Comparison of ENCODE assay signal across 8 mouse cellular contexts in genomic region chr11:106366316-106366715, GRCm38 (mm10). TPM values are rescaled to one million over a fixed set of nuclear protein-coding genes. Genes with fewer than 3 reads are reported as not detected.
DNase-seq lines count a peak whose midpoint lies in the region; ATAC-seq and TF ChIP-seq lines count a peak whose summit lies in the region.

No protein-coding gene starts in this region.

- no peak overlapping the region for H3K4me3 ChIP-seq in hindbrain, embryonic 10.5 days
- H3K4me3 ChIP-seq in hindbrain, embryonic 13.5 days = no peak overlapping the region
- H3K4me3 ChIP-seq in forebrain, embryonic 15.5 days = no peak overlapping the region
- H3K4me3 ChIP-seq in hindbrain, postnatal 0 days (ENCODE audit: low read length) = no peak overlapping the region
- H3K4me3 ChIP-seq in midbrain, embryonic 13.5 days (replicated peaks) = no peak overlapping the region

- H3K4me2 ChIP-seq in hindbrain, embryonic 13.5 days = no peak overlapping the region
- no peak overlapping the region for H3K4me2 ChIP-seq in forebrain, embryonic 15.5 days (replicated peaks)
- H3K4me2 ChIP-seq in hindbrain, postnatal 0 days (ENCODE audit: low read depth, low read length) = no peak overlapping the region
- H3K4me2 ChIP-seq in midbrain, embryonic 13.5 days (replicated peaks) = no peak overlapping the region

- peak overlapping the region; percentile 23; the same call in 1 of the 2 replicates for H3K27ac ChIP-seq in hindbrain, embryonic 10.5 days
- H3K27ac ChIP-seq in hindbrain, embryonic 13.5 days = no peak overlapping the region
- H3K27ac ChIP-seq in forebrain, embryonic 15.5 days (replicated peaks) = no peak overlapping the region
- no peak overlapping the region for H3K27ac ChIP-seq in hindbrain, postnatal 0 days
- no peak overlapping the region for H3K27ac ChIP-seq in midbrain, embryonic 13.5 days

- TF ChIP-seq CTCF in hindbrain, postnatal 0 days (IDR thresholded peaks at IDR 0.05; ENCODE audit: low read depth) = peak; percentile 88

- H3K4me1 ChIP-seq in hindbrain, embryonic 10.5 days (replicated peaks) = peaks cover 28% of the 10 kb centered on the region
- peaks cover 16% of the 10 kb centered on the region for H3K4me1 ChIP-seq in hindbrain, embryonic 13.5 days (replicated peaks)
- 0 out of 2 replicates have a peak, but pooled peaks cover 4% of the 10 kb centered on the region for H3K4me1 ChIP-seq in forebrain, embryonic 15.5 days
- H3K4me1 ChIP-seq in hindbrain, postnatal 0 days (ENCODE audit: insufficient read depth, low read length) = peaks cover 5% of the 10 kb centered on the region; the same call in 1 of the 2 replicates
- H3K4me1 ChIP-seq in midbrain, embryonic 13.5 days (replicated peaks) = peaks cover 15% of the 10 kb centered on the region

- WGBS in hindbrain, embryonic 10.5 days = 13% methylated on average over 3 of the region's 3 CpGs
- 15% methylated on average over 3 of the region's 3 CpGs for WGBS in hindbrain, embryonic 13.5 days
- WGBS in forebrain, embryonic 15.5 days = 10% methylated on average over 3 of the region's 3 CpGs
- 9% methylated on average over 3 of the region's 3 CpGs for WGBS in hindbrain, postnatal 0 days
- WGBS in midbrain, embryonic 13.5 days = 12% methylated on average over 3 of the region's 3 CpGs

- no peak for ATAC-seq in hindbrain, embryonic 13.5 days (ENCODE audit: low FRiP score)
- ATAC-seq in forebrain, embryonic 15.5 days (replicated peaks) = 0 out of 2 replicates have a peak, but pooled peaks have one; percentile 19
- ATAC-seq in hindbrain, postnatal 0 days = peak; percentile 53; the same call in 1 of the 2 replicates
- peak; percentile 58; the same call in 1 of the 2 replicates for ATAC-seq in midbrain, embryonic 13.5 days

- H3K27me3 ChIP-seq in hindbrain, embryonic 10.5 days (ENCODE audit: insufficient read depth, poor library complexity, severe bottlenecking) = no peaks in the 10 kb centered on the region
- no peaks in the 10 kb centered on the region for H3K27me3 ChIP-seq in hindbrain, embryonic 13.5 days
- H3K27me3 ChIP-seq in forebrain, embryonic 15.5 days = no peaks in the 10 kb centered on the region
- H3K27me3 ChIP-seq in hindbrain, postnatal 0 days (ENCODE audit: insufficient read depth, low read length) = no peaks in the 10 kb centered on the region
- H3K27me3 ChIP-seq in midbrain, embryonic 13.5 days = no peaks in the 10 kb centered on the region

- peak; percentile 79 for DNase-seq in hindbrain, embryonic 10.5 days (ENCODE audit: low spot score)
- peak; percentile 46 for DNase-seq in c-Kit-positive CD71-positive TER-119-negative erythroid progenitor cells, embryonic 14.5 days (ENCODE audit: low read depth)
- DNase-seq in hindbrain, postnatal 0 days (ENCODE audit: low spot score) = peak; percentile 75
- peak; percentile 7 to 76 for DNase-seq in left cerebral cortex, adult 9 months (ENCODE audit: low spot score in 2 of 2)
- peak; percentile 51 to 73 for DNase-seq in spleen, postnatal 14 days (ENCODE audit: low spot score in 2 of 2)

- no peaks in the 10 kb centered on the region for H3K36me3 ChIP-seq in hindbrain, embryonic 10.5 days
- H3K36me3 ChIP-seq in hindbrain, embryonic 13.5 days = no peaks in the 10 kb centered on the region
- H3K36me3 ChIP-seq in forebrain, embryonic 15.5 days = no peaks in the 10 kb centered on the region
- no peaks in the 10 kb centered on the region for H3K36me3 ChIP-seq in hindbrain, postnatal 0 days (ENCODE audit: insufficient read depth, low read length)
- H3K36me3 ChIP-seq in midbrain, embryonic 13.5 days = no peaks in the 10 kb centered on the region

- no peak overlapping the region for H3K9ac ChIP-seq in hindbrain, embryonic 13.5 days
- H3K9ac ChIP-seq in forebrain, embryonic 15.5 days (replicated peaks) = no peak overlapping the region
- H3K9ac ChIP-seq in hindbrain, postnatal 0 days (replicated peaks; ENCODE audit: low read length) = no peak overlapping the region
- H3K9ac ChIP-seq in midbrain, embryonic 13.5 days (replicated peaks) = no peak overlapping the region

- no peaks in the 10 kb centered on the region for H3K9me3 ChIP-seq in hindbrain, embryonic 10.5 days
- no peaks in the 10 kb centered on the region for H3K9me3 ChIP-seq in hindbrain, embryonic 13.5 days
- H3K9me3 ChIP-seq in forebrain, embryonic 15.5 days = no peaks in the 10 kb centered on the region
- no peaks in the 10 kb centered on the region for H3K9me3 ChIP-seq in hindbrain, postnatal 0 days (ENCODE audit: low read length)
- no peaks in the 10 kb centered on the region for H3K9me3 ChIP-seq in midbrain, embryonic 13.5 days

RNA-seq across cellular contexts. Expression of gene Prr29, which starts 1.0 kb away (rescaled TPM):
- polyA plus RNA-seq in hindbrain, embryonic 10.5 days (2016; fragmentation: Nextera tagmentation; extraction: Ambion mirVana) = not detected in 2 replicates
- not detected in 2 replicates for polyA plus RNA-seq in hindbrain, embryonic 13.5 days (2015; fragmentation: Nextera tagmentation; extraction: Ambion mirVana)
- not detected in 2 replicates for polyA plus RNA-seq in forebrain, embryonic 15.5 days (2015; fragmentation: Nextera tagmentation; extraction: Ambion mirVana)
- total RNA-seq in hindbrain, postnatal 0 days (2014; rRNA removed) = not detected in 2 replicates
- not detected in 2 replicates for polyA plus RNA-seq in hindbrain, postnatal 0 days (2015; fragmentation: Nextera tagmentation; extraction: Ambion mirVana)
- polyA plus RNA-seq in midbrain, embryonic 13.5 days (2015; fragmentation: Nextera tagmentation; extraction: Ambion mirVana) = not detected in 2 replicates

RNA-seq across cellular contexts. Expression of gene Scn4a, which starts 13.2 kb away (rescaled TPM):
- 0.05 TPM in 2 replicates for polyA plus RNA-seq in hindbrain, embryonic 10.5 days (2016; fragmentation: Nextera tagmentation; extraction: Ambion mirVana)
- 0.03 TPM in 1 of 2 replicates, not detected in the other for polyA plus RNA-seq in hindbrain, embryonic 13.5 days (2015; fragmentation: Nextera tagmentation; extraction: Ambion mirVana)
- not detected in 2 replicates for polyA plus RNA-seq in forebrain, embryonic 15.5 days (2015; fragmentation: Nextera tagmentation; extraction: Ambion mirVana)
- under 0.01 and 0.22 TPM in 2 replicates for total RNA-seq in hindbrain, postnatal 0 days (2014; rRNA removed)
- polyA plus RNA-seq in hindbrain, postnatal 0 days (2015; fragmentation: Nextera tagmentation; extraction: Ambion mirVana) = 0.04 TPM in 1 of 2 replicates, not detected in the other
- 0.05 TPM in 1 of 2 replicates, not detected in the other for polyA plus RNA-seq in midbrain, embryonic 13.5 days (2015; fragmentation: Nextera tagmentation; extraction: Ambion mirVana)

RNA-seq across cellular contexts. Expression of gene Icam2, which starts 21.6 kb away (rescaled TPM):
- polyA plus RNA-seq in hindbrain, embryonic 10.5 days (2016; fragmentation: Nextera tagmentation; extraction: Ambion mirVana) = 16.9 and 17.2 TPM in 2 replicates
- polyA plus RNA-seq in hindbrain, embryonic 13.5 days (2015; fragmentation: Nextera tagmentation; extraction: Ambion mirVana) = 12.8 and 13.8 TPM in 2 replicates
- 11.3 and 13.9 TPM in 2 replicates for polyA plus RNA-seq in forebrain, embryonic 15.5 days (2015; fragmentation: Nextera tagmentation; extraction: Ambion mirVana)
- 3.8 and 11.4 TPM in 2 replicates for total RNA-seq in hindbrain, postnatal 0 days (2014; rRNA removed)
- polyA plus RNA-seq in hindbrain, postnatal 0 days (2015; fragmentation: Nextera tagmentation; extraction: Ambion mirVana) = 8.4 TPM in 2 replicates
- 8.5 and 10.7 TPM in 2 replicates for polyA plus RNA-seq in midbrain, embryonic 13.5 days (2015; fragmentation: Nextera tagmentation; extraction: Ambion mirVana)

RNA-seq across cellular contexts. Expression of gene Cd79b, which starts 51.8 kb away (rescaled TPM):
- polyA plus RNA-seq in hindbrain, embryonic 10.5 days (2016; fragmentation: Nextera tagmentation; extraction: Ambion mirVana) = 0.90 and 2.0 TPM in 2 replicates
- 1.2 and 1.4 TPM in 2 replicates for polyA plus RNA-seq in hindbrain, embryonic 13.5 days (2015; fragmentation: Nextera tagmentation; extraction: Ambion mirVana)
- 0.56 and 0.77 TPM in 2 replicates for polyA plus RNA-seq in forebrain, embryonic 15.5 days (2015; fragmentation: Nextera tagmentation; extraction: Ambion mirVana)
- 0.25 and 0.63 TPM in 2 replicates for total RNA-seq in hindbrain, postnatal 0 days (2014; rRNA removed)
- 1.3 and 1.7 TPM in 2 replicates for polyA plus RNA-seq in hindbrain, postnatal 0 days (2015; fragmentation: Nextera tagmentation; extraction: Ambion mirVana)
- polyA plus RNA-seq in midbrain, embryonic 13.5 days (2015; fragmentation: Nextera tagmentation; extraction: Ambion mirVana) = 0.50 and 0.66 TPM in 2 replicates
